Mouse (Mus musculus): ENCODE measurements at regions not wholly inside any gene's neighbourhood (a gene's known extent, or its start where the extent isn't known, plus 50 kb on each side); places are given as distances from the start of the nearest gene placed in this dataset.

DNA sequence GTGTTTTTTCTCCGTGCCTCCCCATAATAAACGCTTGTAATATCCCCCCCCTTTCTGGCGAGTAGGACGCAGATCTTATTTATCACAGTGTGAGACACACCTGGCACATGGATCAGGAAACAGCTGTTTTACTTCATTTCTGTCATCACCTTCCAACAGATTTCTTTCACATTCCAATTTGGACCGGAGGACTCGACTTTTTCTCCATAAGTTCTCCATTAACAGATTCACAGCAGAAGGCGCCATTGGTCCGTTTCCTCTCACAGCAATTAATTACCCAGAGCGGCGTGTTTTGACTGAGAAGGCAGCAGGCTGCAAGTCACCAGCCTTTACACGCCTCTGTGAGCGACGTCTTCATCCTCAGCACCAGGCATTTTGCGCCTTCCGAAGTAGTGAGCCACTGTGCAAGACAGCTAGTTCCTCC, 258.1 kb upstream of the Nt5e start:
- peak; percentile 59 for DNase-seq (ENCODE audit: low read depth, low spot score)

DNA sequence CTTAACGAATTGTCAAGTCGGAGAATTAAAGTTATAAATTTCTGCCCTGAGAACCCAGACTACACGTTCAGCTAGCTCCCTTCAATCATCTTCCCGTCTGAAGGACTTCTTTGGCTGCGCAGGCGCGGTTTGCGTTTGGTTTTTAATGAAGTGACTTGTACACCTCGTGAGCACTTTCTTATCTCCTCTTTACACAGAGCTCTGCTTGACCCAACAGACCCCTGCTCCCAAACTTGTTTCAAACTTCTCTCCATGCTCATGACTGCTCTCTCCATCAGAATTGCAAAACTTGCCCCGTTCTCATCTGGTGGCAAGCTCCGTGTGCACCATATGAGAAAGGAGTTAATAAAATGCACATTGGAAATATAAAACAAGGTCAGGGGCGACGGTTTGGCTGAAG, 257.2 kb upstream of the Nt5e start:
- no peak for DNase-seq (ENCODE audit: low read depth, low spot score)

DNA sequence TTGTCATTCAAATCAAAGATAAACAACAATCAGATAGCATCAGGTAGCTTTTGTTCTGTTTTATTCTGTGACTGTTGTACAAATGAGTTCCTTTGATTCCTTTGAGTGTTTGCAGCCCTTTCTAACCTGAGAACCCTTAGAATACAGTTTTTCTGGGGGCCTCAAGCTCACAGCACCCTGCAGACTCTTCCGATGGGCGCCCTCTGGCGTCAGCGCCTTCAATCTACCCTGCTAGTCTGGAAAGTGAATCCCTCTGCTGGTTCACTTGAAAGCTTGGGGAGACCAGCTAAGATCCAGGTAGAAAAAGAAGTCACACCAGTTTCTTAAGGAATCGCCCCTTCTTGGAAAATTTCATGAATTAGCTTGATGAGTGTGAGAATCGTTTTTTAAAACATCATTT, 253.8 kb upstream of the Nt5e start:
- DNase-seq (ENCODE audit: low read depth, low spot score) = peak; percentile 65

DNA sequence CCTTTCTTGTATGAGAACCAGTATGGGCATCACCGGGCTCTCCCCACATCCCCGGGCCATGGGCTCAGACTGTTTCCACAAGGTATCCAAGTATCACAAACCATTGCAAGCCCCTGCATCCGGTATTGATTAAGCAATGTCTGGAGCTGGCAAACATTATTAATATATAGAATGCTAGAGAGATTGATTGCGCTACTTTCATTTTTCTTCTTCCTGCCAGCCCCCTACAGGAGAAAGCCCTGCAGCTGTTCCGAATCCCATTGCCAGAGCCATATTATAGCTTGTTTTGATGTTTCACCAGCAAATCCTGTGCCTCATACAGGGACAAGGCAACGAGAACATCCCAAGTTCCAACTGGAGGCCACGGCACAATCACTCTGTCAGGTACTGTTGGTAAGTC, 253.4 kb upstream of the Nt5e start:
- DNase-seq (ENCODE audit: low read depth, low spot score) = no peak

DNA sequence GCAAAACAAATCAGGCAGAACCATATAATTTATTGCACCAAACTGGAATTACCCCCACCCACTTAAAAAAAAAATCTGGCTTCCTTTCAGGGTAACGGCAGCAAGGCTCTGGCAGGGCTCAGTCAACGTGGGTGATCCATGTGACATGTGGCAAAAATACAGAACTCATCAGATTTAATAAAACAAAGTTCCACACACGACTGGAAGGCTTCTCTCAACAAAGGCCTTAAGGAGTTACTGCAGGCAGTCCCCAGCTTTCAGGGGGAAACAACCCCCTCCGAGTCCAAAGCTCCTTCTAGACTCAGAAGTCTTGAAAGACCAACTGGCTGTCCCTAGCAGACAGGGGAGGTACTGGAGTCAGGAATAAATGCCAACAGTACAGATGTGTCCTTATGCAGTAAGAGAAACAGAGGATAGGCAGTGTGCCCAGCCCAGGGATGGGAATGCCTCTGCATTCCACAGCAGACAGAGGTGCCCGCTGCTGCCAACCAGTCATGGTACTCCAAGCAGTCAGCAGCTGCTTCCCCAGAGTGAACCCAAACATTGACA, 244.0 kb upstream of the Nt5e start:
- no peak for DNase-seq (ENCODE audit: low read depth, low spot score)

DNA sequence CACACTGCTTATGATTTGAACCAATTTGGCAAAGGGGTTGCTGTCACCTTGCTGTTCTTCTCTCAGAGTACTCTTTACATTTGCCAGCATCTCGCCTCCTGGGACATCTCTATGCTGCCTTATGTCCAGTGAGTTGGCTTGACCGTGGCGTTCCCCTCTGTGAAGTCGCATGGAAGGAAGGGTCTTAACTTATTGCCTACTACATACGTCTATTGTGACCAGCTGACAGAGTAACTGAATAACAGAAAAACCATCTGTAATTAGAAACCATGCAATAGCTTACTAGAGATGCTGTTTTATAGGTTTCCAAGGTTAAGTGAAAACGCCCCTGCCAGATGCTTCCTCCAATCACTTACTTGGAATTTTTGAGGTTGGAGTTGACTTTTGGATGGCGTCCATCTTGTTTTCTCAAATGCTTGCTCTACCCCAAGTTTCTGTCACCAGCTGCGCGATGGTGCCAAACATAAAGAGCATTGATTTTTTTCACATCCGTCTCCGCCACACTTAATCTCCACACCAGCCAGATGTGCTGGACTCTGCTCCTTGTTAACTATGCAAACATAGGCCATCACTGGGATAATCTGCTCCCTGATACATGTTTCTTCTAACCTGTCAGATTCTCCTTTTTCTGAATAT, 241.7 kb upstream of the Nt5e start:
- DNase-seq (ENCODE audit: low read depth, low spot score) = no peak

DNA sequence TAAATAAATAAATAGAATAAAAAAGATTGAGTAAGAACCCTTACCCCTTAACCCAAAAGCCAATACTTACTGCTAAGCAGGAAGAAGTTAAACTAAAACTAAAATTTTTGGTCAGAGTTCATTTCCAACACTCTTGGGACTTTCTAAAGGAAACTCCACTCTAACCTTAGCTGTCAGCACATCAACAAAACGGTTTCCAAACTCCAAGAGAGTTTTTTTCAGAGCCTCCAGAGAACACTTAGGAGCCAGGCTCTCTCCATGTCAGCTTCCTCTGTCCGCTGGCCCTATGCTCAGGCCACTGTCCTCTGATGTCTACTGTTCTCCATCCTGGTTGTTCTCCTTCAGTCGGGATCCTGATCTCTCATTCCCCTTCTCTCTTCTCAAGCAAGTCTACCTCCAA, 241.1 kb upstream of the Nt5e start:
- DNase-seq (ENCODE audit: low read depth, low spot score) = no peak

DNA sequence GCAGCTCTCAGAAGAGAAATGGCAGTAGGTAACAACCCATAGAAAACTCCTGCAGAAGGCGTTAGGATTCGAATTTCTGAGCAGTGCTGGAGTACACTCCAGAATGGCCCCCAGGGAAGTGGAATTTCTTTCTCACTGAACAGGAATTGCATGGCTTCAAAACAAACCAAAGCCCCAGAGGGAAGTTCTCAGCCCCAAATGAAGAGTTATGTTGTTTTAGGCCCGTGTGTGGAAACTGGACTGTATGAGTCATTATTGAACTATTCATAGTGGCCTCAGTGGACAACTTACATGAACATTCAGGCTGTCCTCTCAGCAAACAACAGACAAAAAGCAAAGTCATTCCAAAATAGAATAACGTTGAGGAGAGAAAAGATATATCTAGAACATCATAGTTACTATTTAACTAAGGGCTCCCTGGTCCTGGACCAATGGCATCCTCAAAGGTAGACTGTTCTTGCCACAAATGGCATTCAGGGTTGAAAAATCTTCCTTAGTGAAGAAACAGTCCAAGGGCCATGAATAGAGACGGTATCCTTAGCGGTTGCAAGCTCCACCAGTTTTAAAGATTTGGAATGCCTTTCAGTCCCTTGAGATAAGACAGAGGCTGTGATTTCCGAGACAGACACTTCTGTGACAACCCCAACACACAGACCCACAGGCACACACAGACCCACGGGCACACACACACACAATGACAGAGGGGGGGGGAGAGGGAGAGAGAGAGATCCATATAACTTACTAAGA, 235.0 kb upstream of the Nt5e start:
- DNase-seq (ENCODE audit: low read depth, low spot score) = no peak

DNA sequence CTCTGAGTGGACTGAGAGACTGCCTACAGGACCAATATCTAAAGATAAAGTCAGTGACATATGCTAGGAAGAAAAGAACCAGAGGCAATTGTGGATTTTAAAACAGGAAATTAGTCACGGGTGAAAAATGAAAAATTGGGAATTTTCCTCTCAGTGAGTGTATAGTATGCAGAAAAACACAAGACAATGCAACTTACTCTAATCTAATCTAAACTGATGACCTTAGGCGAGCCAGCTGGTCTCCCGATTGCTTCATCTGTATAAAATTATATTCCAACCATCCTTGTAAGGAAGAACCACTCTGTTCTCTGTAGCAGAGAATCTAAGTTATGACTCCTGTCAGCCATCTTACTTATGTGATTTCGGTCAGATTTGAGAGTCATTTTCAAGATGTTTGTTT, 234.4 kb upstream of the Nt5e start:
- DNase-seq (ENCODE audit: low read depth, low spot score) = no peak

DNA sequence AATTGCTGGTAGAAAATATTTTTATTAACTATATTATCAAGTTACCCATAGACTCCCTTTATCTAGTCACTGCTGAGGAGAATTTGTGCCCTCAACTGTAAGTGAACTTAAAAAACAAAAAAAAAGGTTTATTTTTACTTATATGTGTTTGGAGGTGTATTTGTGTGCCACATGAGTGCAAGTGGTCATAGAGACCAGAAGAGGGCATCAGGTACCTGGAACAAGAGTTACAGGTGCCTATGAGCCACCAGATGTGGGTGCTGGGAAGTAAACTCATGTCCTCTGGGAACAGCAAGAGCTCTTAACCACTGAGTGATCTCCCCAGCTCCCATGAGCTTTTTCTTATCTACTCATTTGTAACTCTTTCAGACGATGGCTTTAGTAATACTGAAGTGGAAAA, 213.9 kb upstream of the Nt5e start:
- DNase-seq (ENCODE audit: low read depth, low spot score) = no peak

DNA sequence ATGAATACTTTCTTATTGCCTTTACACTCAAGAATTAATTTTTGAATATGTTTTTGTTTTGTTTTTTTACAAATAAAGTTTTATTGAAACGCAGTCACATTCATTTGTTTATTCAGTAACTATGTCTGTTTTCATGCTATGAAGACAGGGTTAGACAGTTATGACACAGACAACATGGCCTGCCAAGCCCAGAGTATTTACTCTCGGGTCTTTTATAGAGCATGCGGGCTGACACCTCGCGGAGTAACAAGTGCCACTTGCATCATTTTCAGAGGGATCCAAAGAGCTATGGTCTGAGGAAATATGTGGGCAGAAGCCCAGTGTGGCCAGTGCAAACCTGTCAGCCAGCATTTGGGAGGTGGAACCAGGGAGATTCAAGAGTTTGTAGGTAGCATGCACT, 206.5 kb upstream of the Nt5e start:
- DNase-seq (ENCODE audit: low read depth, low spot score) = no peak

DNA sequence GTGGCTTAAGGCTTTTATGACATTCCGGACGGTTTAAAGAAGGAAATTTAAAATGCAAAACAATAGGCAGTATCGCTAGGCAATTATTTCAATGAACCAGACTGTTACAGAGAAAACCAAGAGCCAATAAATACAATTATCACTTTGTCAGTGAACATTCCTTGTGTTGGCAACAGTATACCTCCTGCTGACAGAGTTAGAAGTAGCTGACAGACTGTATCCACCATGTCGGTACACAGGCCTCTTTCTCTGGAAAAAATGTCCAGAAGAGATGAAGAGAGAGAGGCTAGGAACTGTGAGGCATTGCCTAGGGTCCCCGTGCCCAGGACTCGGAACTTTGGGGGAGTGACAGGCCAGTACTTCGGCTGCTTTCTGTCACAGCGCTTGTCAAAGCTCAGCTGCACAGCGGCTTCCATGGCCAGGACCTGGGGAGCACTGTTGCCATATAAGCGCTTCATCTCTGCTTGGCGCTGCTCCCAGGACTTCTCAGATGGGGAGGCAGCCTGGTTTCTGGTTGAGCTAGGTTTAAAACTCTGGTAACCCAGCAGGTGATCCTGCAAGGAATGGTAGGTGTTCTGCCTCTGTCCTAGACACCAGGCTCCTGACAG, 205.9 kb upstream of the Nt5e start:
- DNase-seq (ENCODE audit: low read depth, low spot score) = no peak

DNA sequence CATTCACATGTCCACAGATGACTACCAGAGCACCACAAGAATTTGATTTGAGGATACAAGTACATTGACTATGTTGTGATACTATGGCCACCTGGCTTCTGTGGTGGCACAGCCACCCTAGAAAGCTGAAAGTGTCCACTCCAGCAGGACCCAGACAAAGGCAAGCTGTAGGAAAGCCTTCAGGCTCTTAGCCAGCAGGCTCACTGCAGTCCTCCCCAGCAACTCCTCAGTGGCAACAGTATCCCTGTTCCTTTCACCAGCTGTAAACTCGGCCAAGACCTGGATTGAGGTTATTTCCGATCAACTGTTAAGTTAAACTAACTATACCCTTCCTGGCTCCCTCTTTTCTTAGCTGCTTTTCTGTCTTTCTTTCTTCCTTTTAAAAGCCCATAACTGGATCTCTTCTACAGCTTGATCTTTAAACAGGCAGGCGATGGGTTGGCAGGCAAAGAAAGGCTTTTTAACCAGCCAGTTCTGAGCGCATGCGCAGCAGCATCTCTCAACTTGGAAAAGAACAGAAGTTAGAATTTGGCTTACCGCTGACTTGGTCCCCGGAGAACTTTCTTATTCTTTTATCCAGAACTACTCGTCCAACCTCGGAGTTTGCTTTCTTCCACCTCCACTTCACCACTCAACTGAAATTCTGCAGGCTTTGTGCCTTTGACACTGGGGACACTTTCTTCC, 202.5 kb upstream of the Nt5e start:
- DNase-seq (ENCODE audit: low read depth, low spot score) = no peak

DNA sequence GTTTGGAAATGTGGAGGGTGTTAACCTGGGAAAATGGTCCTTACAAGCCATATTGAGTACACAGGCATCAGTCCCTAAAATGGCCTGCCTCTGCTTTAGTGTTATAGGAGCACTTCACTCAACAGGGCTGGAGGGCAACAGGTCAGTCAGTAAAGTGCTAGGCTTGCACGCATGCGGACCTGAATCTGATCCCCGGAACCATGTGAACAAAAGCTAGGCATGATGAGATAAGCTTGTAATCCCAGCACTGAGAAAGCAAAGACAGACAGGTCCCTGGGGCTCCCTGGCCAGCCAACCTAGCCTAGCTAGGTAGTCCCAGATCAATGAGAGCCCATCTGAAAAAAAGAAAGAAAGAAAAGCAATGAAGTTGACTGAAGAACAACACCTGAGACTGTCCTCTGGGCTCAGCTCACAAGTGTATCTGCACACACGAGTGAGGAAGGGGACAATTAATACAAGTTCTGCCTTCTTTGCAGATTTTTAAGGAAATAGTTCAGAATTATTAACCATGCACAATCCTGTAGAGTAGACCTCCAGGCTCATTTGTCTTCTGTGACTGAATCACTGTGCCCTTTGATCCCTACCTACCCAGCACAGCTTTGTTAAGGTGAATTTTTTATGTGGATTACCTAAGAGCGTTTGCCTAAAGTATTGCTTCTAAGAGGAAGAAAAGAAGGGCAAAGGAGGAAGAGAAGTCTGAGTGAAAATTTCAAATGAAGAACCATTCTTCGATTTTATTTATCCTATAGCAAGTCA, 163.8 kb upstream of the Nt5e start:
- DNase-seq (ENCODE audit: low read depth, low spot score) = no peak

DNA sequence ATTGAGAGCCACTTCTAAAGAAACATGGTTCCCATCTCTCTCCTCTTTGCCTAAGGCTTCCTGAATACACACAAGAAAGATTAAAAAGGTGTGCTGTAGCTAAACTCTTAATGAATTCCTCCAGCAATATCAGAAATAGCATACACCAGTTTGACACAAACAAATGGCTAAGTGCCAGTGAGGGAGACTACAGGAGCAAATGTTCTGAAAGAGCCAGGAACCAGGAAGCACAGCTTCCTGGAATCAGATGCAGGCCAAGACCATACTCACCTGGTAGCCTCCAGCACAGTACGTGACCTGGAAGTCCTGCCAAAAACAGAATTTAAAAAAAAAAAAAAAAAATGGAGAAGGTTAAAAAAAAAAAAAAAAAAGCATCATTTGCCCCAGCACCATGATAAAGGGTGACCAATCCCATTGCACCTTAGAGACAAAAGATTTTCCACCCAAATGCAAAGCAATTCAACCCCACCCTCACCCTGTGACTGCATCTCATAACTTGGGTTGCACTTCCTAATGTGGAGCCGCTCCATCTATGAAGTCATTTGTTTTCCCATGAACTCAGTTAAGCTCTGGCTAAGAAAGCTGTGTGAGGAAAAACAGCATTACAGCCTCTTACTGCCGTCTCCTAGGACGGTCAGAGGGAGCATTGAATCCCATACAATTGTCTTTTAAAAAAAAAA, 149.3 kb upstream of the Nt5e start:
- no peak for DNase-seq (ENCODE audit: low read depth, low spot score)

DNA sequence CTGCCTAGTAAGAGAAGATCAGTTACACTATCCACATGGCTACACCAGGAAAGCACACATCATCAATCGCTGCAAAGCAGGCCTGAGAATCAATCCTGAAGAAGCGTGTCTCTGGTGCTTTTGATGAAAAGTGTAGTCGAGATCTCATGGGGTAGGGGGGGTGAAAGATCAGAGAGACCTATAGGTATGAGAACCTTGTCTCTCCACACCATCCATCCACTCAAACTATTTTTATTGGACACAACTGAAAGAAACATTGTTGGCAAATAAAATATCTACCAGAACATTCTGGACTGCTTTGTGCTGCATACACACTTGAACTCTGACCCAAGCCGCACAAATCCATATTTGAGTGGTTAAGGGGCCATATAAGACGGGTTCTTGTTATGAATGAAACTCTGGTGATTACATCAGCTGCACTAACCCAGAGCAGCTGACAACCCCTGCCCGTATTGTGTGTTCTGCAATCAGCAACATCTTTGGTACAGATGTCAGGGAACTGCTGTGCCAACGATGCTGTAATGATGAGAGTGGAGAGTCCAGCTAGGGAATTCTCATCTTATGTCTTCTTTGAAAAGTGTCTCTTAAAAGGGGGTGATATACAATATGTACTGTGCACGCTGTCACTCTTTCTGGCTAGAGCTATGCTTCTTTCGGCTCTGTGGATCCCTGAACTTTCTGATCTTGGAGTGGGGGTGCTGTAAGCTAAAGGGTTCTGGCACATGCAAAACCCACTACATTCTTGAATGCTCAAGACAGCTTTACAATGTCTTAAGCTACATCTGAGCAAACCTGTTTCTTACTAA, 145.6 kb upstream of the Nt5e start:
- DNase-seq (ENCODE audit: low read depth, low spot score) = no peak

DNA sequence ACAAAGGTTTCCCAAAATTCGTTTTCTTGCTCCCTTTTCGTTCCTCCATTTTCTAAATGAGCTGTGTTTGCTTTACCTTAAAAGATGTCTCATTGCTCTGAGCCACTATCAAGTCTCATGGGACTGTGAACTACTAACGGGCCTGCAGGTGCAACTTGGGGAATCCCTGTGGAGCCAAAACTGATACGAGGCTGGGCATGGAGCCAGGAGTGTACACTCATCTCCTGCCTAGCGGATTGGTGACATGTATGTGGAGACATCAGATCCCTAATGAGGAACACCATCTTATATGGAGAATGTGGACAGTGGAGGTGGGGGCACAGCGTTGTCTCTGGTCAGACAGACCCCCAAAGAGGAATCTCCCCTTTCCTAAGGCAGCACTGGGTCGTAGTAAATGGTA, 119.6 kb upstream of the Nt5e start:
- no peak for DNase-seq (ENCODE audit: low read depth, low spot score)

DNA sequence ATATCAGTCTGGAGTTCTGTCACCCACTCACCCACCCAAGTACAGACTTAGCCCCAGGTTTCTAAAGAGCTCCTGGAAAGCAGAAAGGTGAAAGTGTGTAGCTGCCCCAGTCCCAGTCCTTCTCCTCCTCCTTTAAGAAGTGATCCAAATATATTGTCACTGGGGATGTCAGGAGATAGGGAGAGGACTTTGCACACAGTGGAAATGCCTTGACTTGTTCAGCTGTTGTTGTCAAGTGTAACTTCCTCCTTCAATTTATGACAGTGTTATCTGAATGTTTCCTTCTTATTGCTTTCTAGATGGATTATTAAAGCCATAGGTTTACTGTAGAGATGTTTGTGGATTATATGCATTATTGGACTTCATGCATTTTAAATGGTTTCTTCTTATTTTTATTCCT, 119.0 kb upstream of the Nt5e start:
- no peak for DNase-seq (ENCODE audit: low read depth, low spot score)

DNA sequence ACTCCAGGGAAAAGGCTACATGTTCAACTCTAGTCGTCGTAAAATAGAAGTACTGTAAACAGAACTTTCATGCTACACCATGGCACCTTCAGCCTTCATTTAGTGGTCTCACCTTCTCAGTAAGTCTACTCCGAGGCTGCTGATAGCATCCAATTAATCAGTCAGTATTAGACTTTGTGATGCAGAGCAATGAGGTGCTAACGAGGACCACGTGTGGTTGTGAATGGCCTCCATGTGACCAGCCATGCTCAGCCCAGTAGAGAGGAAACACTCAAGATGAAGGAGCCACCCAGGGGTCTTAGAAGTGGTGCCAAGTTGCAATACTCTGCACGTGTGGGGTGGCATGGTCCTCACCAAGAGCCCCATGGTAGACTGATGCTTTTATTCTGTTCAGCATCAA, 112.2 kb upstream of the Nt5e start:
- DNase-seq (ENCODE audit: low read depth, low spot score) = no peak

DNA sequence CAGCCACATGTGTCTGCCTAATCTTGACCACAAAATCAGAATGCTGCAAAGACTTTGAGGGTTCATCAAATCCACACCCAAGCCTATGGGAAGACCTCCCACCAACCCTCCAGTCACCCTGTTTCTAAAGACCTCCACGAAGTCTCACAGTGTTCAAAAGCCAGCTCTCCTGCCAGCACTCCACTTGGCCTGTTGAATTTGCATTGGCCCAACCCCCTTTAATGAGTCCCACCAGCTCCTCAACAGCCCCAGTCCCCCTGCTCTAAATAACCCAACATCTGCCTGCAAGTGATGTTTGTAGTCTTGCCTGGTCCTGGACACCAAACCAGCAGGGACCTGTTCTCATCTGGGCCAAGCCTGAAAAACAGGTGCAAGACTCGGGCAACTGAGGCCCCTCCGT, 106.6 kb upstream of the Nt5e start:
- no peak for DNase-seq (ENCODE audit: low read depth, low spot score)
